Comparison of ENCODE assay signal across 8 mouse cellular contexts in genomic region chr13:55472132-55473022, GRCm38 (mm10). TPM values are rescaled to one million over a fixed set of nuclear protein-coding genes. Genes with fewer than 3 reads are reported as not detected.
DNase-seq lines count a peak whose midpoint lies in the region; ATAC-seq and TF ChIP-seq lines count a peak whose summit lies in the region.

No protein-coding gene starts in this region.

- H3K4me2 ChIP-seq in CH12.LX (ENCODE audit: insufficient read depth, low read depth, poor library complexity, severe bottlenecking) = peak overlapping the region; percentile 88
- H3K4me2 ChIP-seq in kidney, postnatal 0 days (ENCODE audit: low read length) = peak overlapping the region; percentile 99
- peak overlapping the region; percentile 100 for H3K4me2 ChIP-seq in lung, embryonic 15.5 days

- TF ChIP-seq CTCF in CH12.LX (conservative IDR thresholded peaks at IDR 0.05 in 1 of 2, IDR thresholded peaks at IDR 0.05 in 1 of 2; ENCODE audit: low read depth in 2 of 2, low read length in 2 of 2) = 0 out of 4 replicates have a peak, but pooled peaks of 1 of the 2 experiments have one; percentile 10
- peak; percentile 46 for TF ChIP-seq CTCF in kidney, postnatal 0 days (IDR thresholded peaks at IDR 0.05; ENCODE audit: low read depth)

- peak; percentile 39 for DNase-seq in 3T3-L1 (ENCODE audit: low read depth, low spot score)
- no peak for DNase-seq in CH12.LX (ENCODE audit: extremely low read depth)
- DNase-seq in cerebellum, adult 8-10 months = peak; percentile 65
- peak; percentile 81 for DNase-seq in frontal cortex, postnatal 36 days (ENCODE audit: low spot score in 2 of 2)
- DNase-seq in kidney, postnatal 0 days (ENCODE audit: low spot score) = peak; percentile 73
- DNase-seq in retina, postnatal 1 day = peak; percentile 74
- DNase-seq in ovary, postnatal 14 days (ENCODE audit: low spot score) = no peak

- H3K36me3 ChIP-seq in CH12.LX (replicated peaks in 1 of 2; ENCODE audit: control insufficient read depth in 1 of 2, insufficient read depth in 1 of 2, low read length in 1 of 2) = peaks cover 0 to 1% of the 10 kb centered on the region in 2 experiments
- peaks cover 20% of the 10 kb centered on the region for H3K36me3 ChIP-seq in kidney, postnatal 0 days (ENCODE audit: insufficient read depth, low read length)
- H3K36me3 ChIP-seq in lung, embryonic 15.5 days = peaks cover 24% of the 10 kb centered on the region

- peaks cover 0 to 30% of the 10 kb centered on the region in 2 experiments; a peak in 3 of 4 replicates for H3K4me1 ChIP-seq in CH12.LX (ENCODE audit: control insufficient read depth in 1 of 2, insufficient read depth in 2 of 2)
- peaks cover 6% of the 10 kb centered on the region; the same call in 1 of the 2 replicates for H3K4me1 ChIP-seq in kidney, postnatal 0 days (replicated peaks; ENCODE audit: insufficient read depth, low read length)
- peaks cover 26% of the 10 kb centered on the region for H3K4me1 ChIP-seq in lung, embryonic 15.5 days

- ATAC-seq in kidney, postnatal 0 days (replicated peaks; ENCODE audit: low FRiP score, low read depth) = peak; percentile 18
- peak; percentile 50 for ATAC-seq in lung, embryonic 15.5 days (ENCODE audit: borderline replicate concordance, extremely low read depth, low FRiP score, low TSS enrichment)

- no peak for TF ChIP-seq RAD21 in CH12.LX (IDR thresholded peaks at IDR 0.05; ENCODE audit: low read depth, low read length)

- no peaks in the 10 kb centered on the region for H3K79me2 ChIP-seq in CH12.LX (replicated peaks; ENCODE audit: control insufficient read depth, extremely low read depth, insufficient read depth, poor library complexity, severe bottlenecking)

- no peak for TF ChIP-seq EP300 in CH12.LX (IDR thresholded peaks at IDR 0.05; ENCODE audit: low read length)

- TF ChIP-seq POLR2A in CH12.LX (IDR thresholded peaks at IDR 0.05; ENCODE audit: low read depth, low read length) = no peak; the same call in 1 of the 2 replicates

- peaks cover 64% of the 10 kb centered on the region for H3K27me3 ChIP-seq in CH12.LX (replicated peaks)
- no peaks in the 10 kb centered on the region for H3K27me3 ChIP-seq in kidney, postnatal 0 days (ENCODE audit: insufficient read depth, low read length)
- H3K27me3 ChIP-seq in lung, embryonic 15.5 days = peaks cover 6% of the 10 kb centered on the region; the same call in 1 of the 2 replicates

- under 1% methylated on average over 102 of the region's 103 CpGs for WGBS in kidney, postnatal 0 days
- WGBS in lung, embryonic 15.5 days = under 1% methylated on average over 99 of the region's 103 CpGs

- H3K9ac ChIP-seq in CH12.LX (ENCODE audit: insufficient read depth, low read depth) = peak overlapping the region; percentile 39
- peak overlapping the region; percentile 63 for H3K9ac ChIP-seq in kidney, postnatal 0 days (ENCODE audit: low read depth, low read length)
- H3K9ac ChIP-seq in lung, embryonic 15.5 days = peak overlapping the region; percentile 59

- peak overlapping the region; percentile 1; the same call in 1 of the 2 replicates for H3K27ac ChIP-seq in CH12.LX (ENCODE audit: insufficient read depth, low read depth)
- H3K27ac ChIP-seq in kidney, postnatal 0 days = no peak overlapping the region
- H3K27ac ChIP-seq in lung, embryonic 15.5 days = peak overlapping the region; percentile 39

- peaks cover 4% of the 10 kb centered on the region for H3K9me3 ChIP-seq in CH12.LX (replicated peaks; ENCODE audit: low read length)
- H3K9me3 ChIP-seq in kidney, postnatal 0 days (replicated peaks; ENCODE audit: low read length) = no peaks in the 10 kb centered on the region
- H3K9me3 ChIP-seq in lung, embryonic 15.5 days = no peaks in the 10 kb centered on the region

- in situ Hi-C loops in CH12.LX (cut with MboI; ENCODE audit: low pct_ligation_motif_present, low pct_unique_long_range_greater_than_20kb, low sequenced_read_pairs) = no loop called here

- dilution Hi-C loops in CH12.LX (cut with MboI; ENCODE audit: extremely low pct_ligation_motif_present, extremely low pct_unique_long_range_greater_than_20kb, low sequenced_read_pairs) = no loop called here

- H3K4me3 ChIP-seq in CH12.LX (replicated peaks in 1 of 3; ENCODE audit: low read depth in 2 of 3, low read length in 2 of 3, poor library complexity in 1 of 3) = peak overlapping the region; percentile 49 to 75 (median 50)
- H3K4me3 ChIP-seq in kidney, postnatal 0 days (replicated peaks; ENCODE audit: low read depth, low read length) = peak overlapping the region; percentile 64
- peak overlapping the region; percentile 62 for H3K4me3 ChIP-seq in lung, embryonic 15.5 days

TF ChIP-seq in CH12.LX, 34 proteins besides CTCF, POLR2A, EP300 and RAD21:
- TF ChIP-seq KAT2A (IDR thresholded peaks at IDR 0.05; ENCODE audit: insufficient replicate concordance, low read length) (no peak), TCF12 (IDR thresholded peaks at IDR 0.05; ENCODE audit: low read depth, low read length) (no peak; the same call in 1 of the 2 replicates), ZNF384 (IDR thresholded peaks at IDR 0.05; ENCODE audit: low read depth, low read length) (no peak), CHD1 (IDR thresholded peaks at IDR 0.05; ENCODE audit: low read depth, low read length) (no peak), SMC3 (IDR thresholded peaks at IDR 0.05; ENCODE audit: low read depth, low read length) (no peak), BHLHE40 (IDR thresholded peaks at IDR 0.05; ENCODE audit: low read depth, low read length) (peak; percentile 90), ZKSCAN1 (IDR thresholded peaks at IDR 0.05; ENCODE audit: borderline replicate concordance, low read depth, low read length) (no peak), MEF2A (IDR thresholded peaks at IDR 0.05; ENCODE audit: borderline replicate concordance, low read depth, low read length) (no peak), ZMIZ1 (IDR thresholded peaks at IDR 0.05; ENCODE audit: low read depth, low read length) (no peak), ZC3H11A (IDR thresholded peaks at IDR 0.05; ENCODE audit: low read depth, low read length) (no peak), MYC (IDR thresholded peaks at IDR 0.05; ENCODE audit: low read depth, low read length) (no peak), NELFE (IDR thresholded peaks at IDR 0.05; ENCODE audit: low read depth, low read length) (no peak), GABPA (IDR thresholded peaks at IDR 0.05; ENCODE audit: insufficient replicate concordance, low read depth, low read length) (no peak), E2F4 (IDR thresholded peaks at IDR 0.05; ENCODE audit: insufficient replicate concordance, low read depth, low read length) (no peak), NRF1 (IDR thresholded peaks at IDR 0.05; ENCODE audit: low read depth, low read length) (peak; percentile 13; the same call in 1 of the 2 replicates), PAX5 (IDR thresholded peaks at IDR 0.05; ENCODE audit: low read length) (no peak), CHD2 (IDR thresholded peaks at IDR 0.05; ENCODE audit: low read length) (no peak), MXI1 (IDR thresholded peaks at IDR 0.05; ENCODE audit: low read depth, low read length) (no peak; the same call in none of the 2 replicates), ELF1 (IDR thresholded peaks at IDR 0.05; ENCODE audit: low read depth, low read length) (peak; percentile 37; the same call in 1 of the 2 replicates), SIN3A (IDR thresholded peaks at IDR 0.05; ENCODE audit: low read length) (peak; percentile 66; the same call in 1 of the 2 replicates), TBP (conservative IDR thresholded peaks at IDR 0.05; ENCODE audit: low read depth, low read length) (no peak), UBTF (IDR thresholded peaks at IDR 0.05; ENCODE audit: low read depth, low read length) (peak; percentile 94), JUN (IDR thresholded peaks at IDR 0.05; ENCODE audit: insufficient read depth, low read depth, low read length) (no peak), JUND (conservative IDR thresholded peaks at IDR 0.05; ENCODE audit: low read depth, low read length) (no peak), HCFC1 (IDR thresholded peaks at IDR 0.05; ENCODE audit: low read depth, low read length) (no peak)

RNA-seq across cellular contexts. Expression of gene Prr7, which starts 8.3 kb away (rescaled TPM):
- 0.89 and 1.1 TPM in 2 replicates for total RNA-seq in CH12.LX (2012; rRNA removed)
- total RNA-seq in CH12.LX (2014; rRNA removed) = 0.60 and 0.69 TPM in 2 replicates
- 0.83 and 1.2 TPM in 2 replicates for polyA plus RNA-seq in CH12.LX (2012; ENCODE audit: insufficient read length, low read depth)
- polyA plus RNA-seq in kidney, postnatal 0 days (2015; fragmentation: Nextera tagmentation; extraction: Ambion mirVana) = 0.63 and 0.75 TPM in 2 replicates
- polyA plus RNA-seq in lung, embryonic 15.5 days (2015; fragmentation: Nextera tagmentation; extraction: Ambion mirVana) = 0.29 and 0.39 TPM in 2 replicates

RNA-seq across cellular contexts. Expression of gene Dbn1, which starts 15.5 kb away (rescaled TPM):
- 1.9 and 3.1 TPM in 2 replicates for total RNA-seq in CH12.LX (2012; rRNA removed)
- total RNA-seq in CH12.LX (2014; rRNA removed) = 0.09 and 0.12 TPM in 2 replicates
- polyA plus RNA-seq in CH12.LX (2012; ENCODE audit: insufficient read length, low read depth) = 0.59 and 0.72 TPM in 2 replicates
- 104 and 125 TPM in 2 replicates for polyA plus RNA-seq in kidney, postnatal 0 days (2015; fragmentation: Nextera tagmentation; extraction: Ambion mirVana)
- polyA plus RNA-seq in lung, embryonic 15.5 days (2015; fragmentation: Nextera tagmentation; extraction: Ambion mirVana) = 124 and 132 TPM in 2 replicates

RNA-seq across cellular contexts. Expression of gene Grk6, which starts 27.5 kb away (rescaled TPM):
- total RNA-seq in CH12.LX (2012; rRNA removed) (60.1 and 69.9 TPM in 2 replicates), CH12.LX (2014; rRNA removed) (59.0 and 65.0 TPM in 2 replicates)
- 71.0 and 72.8 TPM in 2 replicates for polyA plus RNA-seq in CH12.LX (2012; ENCODE audit: insufficient read length, low read depth)
- 29.5 and 29.8 TPM in 2 replicates for polyA plus RNA-seq in kidney, postnatal 0 days (2015; fragmentation: Nextera tagmentation; extraction: Ambion mirVana)
- 45.1 and 45.7 TPM in 2 replicates for polyA plus RNA-seq in lung, embryonic 15.5 days (2015; fragmentation: Nextera tagmentation; extraction: Ambion mirVana)

RNA-seq across cellular contexts. Expression of gene Pdlim7, which starts 41.1 kb away (rescaled TPM):
- 8.5 and 8.7 TPM in 2 replicates for total RNA-seq in CH12.LX (2012; rRNA removed)
- 6.6 and 11.2 TPM in 2 replicates for total RNA-seq in CH12.LX (2014; rRNA removed)
- 26.2 and 32.5 TPM in 2 replicates for polyA plus RNA-seq in CH12.LX (2012; ENCODE audit: insufficient read length, low read depth)
- polyA plus RNA-seq in kidney, postnatal 0 days (2015; fragmentation: Nextera tagmentation; extraction: Ambion mirVana) = 112 and 124 TPM in 2 replicates
- 169 and 176 TPM in 2 replicates for polyA plus RNA-seq in lung, embryonic 15.5 days (2015; fragmentation: Nextera tagmentation; extraction: Ambion mirVana)

RNA-seq across cellular contexts. Expression of gene F12, which starts 45.8 kb away (rescaled TPM):
- total RNA-seq in CH12.LX (2012; rRNA removed) = not detected in 2 replicates
- not detected in 2 replicates for total RNA-seq in CH12.LX (2014; rRNA removed)
- not detected in 2 replicates for polyA plus RNA-seq in CH12.LX (2012; ENCODE audit: insufficient read length, low read depth)
- 0.05 and 0.45 TPM in 2 replicates for polyA plus RNA-seq in kidney, postnatal 0 days (2015; fragmentation: Nextera tagmentation; extraction: Ambion mirVana)
- polyA plus RNA-seq in lung, embryonic 15.5 days (2015; fragmentation: Nextera tagmentation; extraction: Ambion mirVana) = 0.10 and 0.65 TPM in 2 replicates

Comparison
In these comparisons a context has a peak if more than half of its experiments do, and no peak if none do; other contexts are left out.
1. DNase-seq: peak in 3T3-L1 (single experiment), cerebellum, adult 8-10 months (single experiment), frontal cortex, postnatal 36 days (2 of 2), kidney, postnatal 0 days (single experiment) and retina, postnatal 1 day (single experiment); none in CH12.LX (single experiment) and ovary, postnatal 14 days (single experiment).
2. RNA of gene Dbn1, which starts 15.5 kb away (polyA plus RNA-seq): 124 to 132 TPM in lung, embryonic 15.5 days and 104 to 125 TPM in kidney, postnatal 0 days; 0.59 to 0.72 TPM in CH12.LX; every median in the first group is over 10 times any median in the second.
3. Peak in every context shown above with its lines, with median percentiles within 50 percentile points of each other: H3K4me2 ChIP-seq, H3K4me3 ChIP-seq and H3K9ac ChIP-seq.